Mouse (Mus musculus): Measurements from ENCODE around the gene Smyd2. TPM values are rescaled to one million over a fixed set of nuclear protein-coding genes. Genes with fewer than 3 reads are reported as not detected.
A peak's percentile ranks its signal among the peaks of the same experiment; 100 is the strongest.

Smyd2 gene
- polyA plus RNA-seq, 1 experiment from 2014 or later: 80.7 TPM

GRCm38 (mm10) chr1:189936436-189937105, 14.4 kb upstream of the Smyd2 start:
- H3K4me2 ChIP-seq (ENCODE audit: low read length): no peak overlapping the region
- H3K9me3 ChIP-seq (ENCODE audit: control insufficient read depth, low read length): no peaks in the 10 kb centered on the region
- 88% methylated on average over 10 of the region's 10 CpGs for WGBS
- H3K27me3 ChIP-seq (replicated peaks; ENCODE audit: control insufficient read depth, insufficient read depth, low read length): no peaks in the 10 kb centered on the region
- ATAC-seq: no peak
- no peak overlapping the region for H3K27ac ChIP-seq (ENCODE audit: low read length)
- no peak overlapping the region for H3K4me3 ChIP-seq (replicated peaks; ENCODE audit: low read length)
- no peak overlapping the region for H3K9ac ChIP-seq (replicated peaks; ENCODE audit: low read depth, low read length)
- no peaks in the 10 kb centered on the region for H3K36me3 ChIP-seq (ENCODE audit: control insufficient read depth, insufficient read depth)
- H3K4me1 ChIP-seq (replicated peaks; ENCODE audit: control insufficient read depth, insufficient read depth, low read length): no peaks in the 10 kb centered on the region

- H3K36me3 ChIP-seq (ENCODE audit: control insufficient read depth, insufficient read depth): no peaks in the 10 kb centered on the region
- H3K27ac ChIP-seq (ENCODE audit: low read length): no peak overlapping the region
- H3K4me2 ChIP-seq (ENCODE audit: low read length): no peak overlapping the region
- no peak for ATAC-seq
- no peak overlapping the region for H3K9ac ChIP-seq (replicated peaks; ENCODE audit: low read depth, low read length)
- H3K4me3 ChIP-seq (replicated peaks; ENCODE audit: low read length): no peak overlapping the region
- no peaks in the 10 kb centered on the region for H3K4me1 ChIP-seq (replicated peaks; ENCODE audit: control insufficient read depth, insufficient read depth, low read length)
- H3K27me3 ChIP-seq (replicated peaks; ENCODE audit: control insufficient read depth, insufficient read depth, low read length): no peaks in the 10 kb centered on the region
- H3K9me3 ChIP-seq (ENCODE audit: control insufficient read depth, low read length): no peaks in the 10 kb centered on the region
- WGBS: 75% methylated on average over 9 of the region's 9 CpGs
Observed at GRCm38 (mm10) chr1:189933480-189934202, 11.5 kb upstream of the Smyd2 start.

DNA sequence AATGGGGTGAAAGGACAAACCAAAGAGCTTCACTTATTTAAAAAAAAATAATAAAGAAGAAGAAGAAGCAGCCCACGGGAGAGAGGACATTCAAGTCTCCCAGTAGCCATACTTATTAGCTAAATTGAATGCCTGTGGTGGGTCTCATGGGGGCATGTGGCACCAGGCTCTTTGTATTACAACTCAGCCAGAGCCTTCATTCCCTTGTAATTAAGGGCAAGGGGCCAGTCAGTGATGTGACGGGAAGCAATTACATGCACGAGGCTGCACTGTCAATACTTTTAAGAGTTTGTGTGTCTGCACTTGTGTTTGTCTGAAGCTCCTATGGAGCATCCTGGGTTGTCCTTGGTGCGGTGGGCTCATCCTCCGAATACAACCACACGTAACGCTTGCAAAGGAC, 10.8 kb upstream of the Smyd2 start:
- no peak overlapping the region for H3K4me3 ChIP-seq (replicated peaks; ENCODE audit: low read length)
- 55% methylated on average over 7 of the region's 7 CpGs for WGBS
- H3K27ac ChIP-seq (ENCODE audit: low read length): no peak overlapping the region
- no peaks in the 10 kb centered on the region for H3K36me3 ChIP-seq (ENCODE audit: control insufficient read depth, insufficient read depth)
- no peak for ATAC-seq
- no peaks in the 10 kb centered on the region for H3K9me3 ChIP-seq (ENCODE audit: control insufficient read depth, low read length)
- H3K9ac ChIP-seq (replicated peaks; ENCODE audit: low read depth, low read length): no peak overlapping the region
- no peaks in the 10 kb centered on the region for H3K27me3 ChIP-seq (replicated peaks; ENCODE audit: control insufficient read depth, insufficient read depth, low read length)
- no peaks in the 10 kb centered on the region for H3K4me1 ChIP-seq (replicated peaks; ENCODE audit: control insufficient read depth, insufficient read depth, low read length)
- H3K4me2 ChIP-seq (ENCODE audit: low read length): no peak overlapping the region

- Histone ChIP-seq H3K4me1 (replicated peaks; ENCODE audit: control insufficient read depth, insufficient read depth, low read length) (no peaks in the 10 kb centered on the region), H3K4me2 (ENCODE audit: low read length) (no peak overlapping the region), H3K9ac (replicated peaks; ENCODE audit: low read depth, low read length) (no peak overlapping the region), H3K9me3 (ENCODE audit: control insufficient read depth, low read length) (no peaks in the 10 kb centered on the region), H3K4me3 (replicated peaks; ENCODE audit: low read length) (no peak overlapping the region), H3K36me3 (ENCODE audit: control insufficient read depth, insufficient read depth) (no peaks in the 10 kb centered on the region), H3K27ac (ENCODE audit: low read length) (no peak overlapping the region), H3K27me3 (replicated peaks; ENCODE audit: control insufficient read depth, insufficient read depth, low read length) (no peaks in the 10 kb centered on the region)
- ATAC-seq: no peak
- WGBS: 28% methylated on average over 12 of the region's 12 CpGs
Observed at GRCm38 (mm10) chr1:189932190-189932589, 10.0 kb upstream of the Smyd2 start.

DNA sequence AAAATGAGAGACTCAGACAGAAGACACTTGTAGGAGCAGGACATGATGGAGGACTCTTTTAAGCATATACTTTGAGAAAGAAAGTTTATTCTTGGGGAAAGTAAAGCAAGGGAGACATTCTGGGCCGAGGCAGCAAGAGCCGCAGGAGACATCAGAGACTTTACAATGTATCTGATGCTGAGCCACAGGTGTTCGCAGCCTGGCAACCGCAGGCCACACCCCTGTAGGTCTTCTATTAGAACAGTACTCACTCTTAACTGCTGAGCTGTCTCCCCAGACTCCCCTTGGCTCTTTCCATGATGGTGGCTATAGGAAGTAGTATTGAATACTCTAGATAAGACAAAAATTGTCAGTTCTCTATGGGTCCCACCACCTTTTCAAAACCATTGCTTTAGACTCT, 7.7 kb upstream of the Smyd2 start:
- WGBS: 72% methylated on average over 4 of the region's 4 CpGs
- Histone ChIP-seq H3K4me1 (replicated peaks; ENCODE audit: control insufficient read depth, insufficient read depth, low read length) (no peaks in the 10 kb centered on the region), H3K4me2 (ENCODE audit: low read length) (no peak overlapping the region)

DNA sequence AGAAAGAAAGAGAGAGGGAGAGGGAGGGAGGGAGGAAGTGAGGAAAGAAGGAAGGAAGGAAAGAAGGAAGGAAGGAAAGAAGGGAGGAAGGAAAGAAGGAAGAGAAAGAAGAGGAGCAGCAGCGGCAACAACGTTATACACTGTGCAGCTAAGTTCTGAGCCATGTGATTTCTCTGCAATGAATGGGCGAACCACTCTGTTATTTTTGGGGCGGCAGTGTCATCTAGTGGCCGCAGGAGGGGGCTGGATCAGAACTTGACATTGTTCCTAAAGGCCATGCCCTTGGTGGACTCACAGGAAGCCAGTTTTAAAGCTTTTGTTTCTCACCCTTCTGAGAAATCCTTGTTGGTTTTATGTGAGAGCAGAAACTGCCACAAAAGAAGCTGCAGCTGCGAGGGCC, 5.5 kb upstream of the Smyd2 start:
- Histone ChIP-seq H3K4me2 (ENCODE audit: low read length) (no peak overlapping the region), H3K9me3 (ENCODE audit: control insufficient read depth, low read length) (no peaks in the 10 kb centered on the region), H3K36me3 (ENCODE audit: control insufficient read depth, insufficient read depth) (no peaks in the 10 kb centered on the region), H3K27ac (ENCODE audit: low read length) (no peak overlapping the region), H3K4me1 (replicated peaks; ENCODE audit: control insufficient read depth, insufficient read depth, low read length) (peaks cover 3% of the 10 kb centered on the region), H3K4me3 (replicated peaks; ENCODE audit: low read length) (no peak overlapping the region), H3K9ac (replicated peaks; ENCODE audit: low read depth, low read length) (no peak overlapping the region), H3K27me3 (replicated peaks; ENCODE audit: control insufficient read depth, insufficient read depth, low read length) (no peaks in the 10 kb centered on the region)
- 3% methylated on average over 6 of the region's 6 CpGs for WGBS
- peak; percentile 75; the same call in 1 of the 2 replicates for ATAC-seq

More for the DNA sequence above, 7.7 kb upstream of the Smyd2 start:
- Histone ChIP-seq H3K9ac (replicated peaks; ENCODE audit: low read depth, low read length) (no peak overlapping the region), H3K4me3 (replicated peaks; ENCODE audit: low read length) (no peak overlapping the region), H3K9me3 (ENCODE audit: control insufficient read depth, low read length) (no peaks in the 10 kb centered on the region), H3K27me3 (replicated peaks; ENCODE audit: control insufficient read depth, insufficient read depth, low read length) (no peaks in the 10 kb centered on the region), H3K36me3 (ENCODE audit: control insufficient read depth, insufficient read depth) (no peaks in the 10 kb centered on the region), H3K27ac (ENCODE audit: low read length) (no peak overlapping the region)
- no peak for ATAC-seq

GRCm38 (mm10) chr1:189926279-189926678, 4.1 kb upstream of the Smyd2 start:
- H3K36me3 ChIP-seq (ENCODE audit: control insufficient read depth, insufficient read depth): no peaks in the 10 kb centered on the region
- H3K4me3 ChIP-seq (replicated peaks; ENCODE audit: low read length): no peak overlapping the region
- no peaks in the 10 kb centered on the region for H3K27me3 ChIP-seq (replicated peaks; ENCODE audit: control insufficient read depth, insufficient read depth, low read length)
- H3K4me1 ChIP-seq (replicated peaks; ENCODE audit: control insufficient read depth, insufficient read depth, low read length): peaks cover 11% of the 10 kb centered on the region
- H3K9me3 ChIP-seq (ENCODE audit: control insufficient read depth, low read length): no peaks in the 10 kb centered on the region
- WGBS: 63% methylated on average over 8 of the region's 8 CpGs
- H3K27ac ChIP-seq (ENCODE audit: low read length): no peak overlapping the region
- H3K9ac ChIP-seq (replicated peaks; ENCODE audit: low read depth, low read length): no peak overlapping the region
- ATAC-seq: no peak
- no peak overlapping the region for H3K4me2 ChIP-seq (ENCODE audit: low read length)

GRCm38 (mm10) chr1:189923871-189924568, 1.9 kb upstream of the Smyd2 start:
- H3K4me1 ChIP-seq (replicated peaks; ENCODE audit: control insufficient read depth, insufficient read depth, low read length): peaks cover 21% of the 10 kb centered on the region
- 82% methylated on average over 22 of the region's 22 CpGs for WGBS
- H3K4me2 ChIP-seq (ENCODE audit: low read length): no peak overlapping the region
- no peak for ATAC-seq
- H3K9ac ChIP-seq (replicated peaks; ENCODE audit: low read depth, low read length): no peak overlapping the region
- no peak overlapping the region for H3K27ac ChIP-seq (ENCODE audit: low read length)
- no peaks in the 10 kb centered on the region for H3K27me3 ChIP-seq (replicated peaks; ENCODE audit: control insufficient read depth, insufficient read depth, low read length)
- H3K9me3 ChIP-seq (ENCODE audit: control insufficient read depth, low read length): no peaks in the 10 kb centered on the region
- H3K4me3 ChIP-seq (replicated peaks; ENCODE audit: low read length): no peak overlapping the region
- H3K36me3 ChIP-seq (ENCODE audit: control insufficient read depth, insufficient read depth): no peaks in the 10 kb centered on the region

DNA sequence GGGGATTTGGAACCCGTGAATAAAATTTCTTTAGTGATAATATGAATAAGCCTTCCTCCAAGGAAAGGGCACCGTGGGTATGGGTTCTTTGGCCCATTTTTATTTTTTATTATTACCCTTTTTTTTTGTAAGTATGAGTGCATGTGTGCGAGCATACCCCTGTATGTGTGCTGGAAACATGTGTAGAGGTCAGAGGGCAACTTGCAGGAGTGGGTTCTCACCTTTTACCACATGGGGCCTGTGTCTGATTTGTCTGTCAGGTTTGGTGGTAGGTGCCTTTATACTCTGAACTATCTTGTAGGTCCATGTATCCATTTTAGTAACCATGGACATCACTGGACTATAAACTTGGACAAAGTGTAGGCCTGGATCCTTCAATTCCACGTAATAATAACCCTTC, 994 bp upstream of the Smyd2 start:
- no peak for ATAC-seq
- no peaks in the 10 kb centered on the region for H3K9me3 ChIP-seq (ENCODE audit: control insufficient read depth, low read length)
- WGBS: 72% methylated on average over 4 of the region's 4 CpGs
- H3K4me2 ChIP-seq (ENCODE audit: low read length): no peak overlapping the region
- H3K36me3 ChIP-seq (ENCODE audit: control insufficient read depth, insufficient read depth): no peaks in the 10 kb centered on the region
- H3K27me3 ChIP-seq (replicated peaks; ENCODE audit: control insufficient read depth, insufficient read depth, low read length): no peaks in the 10 kb centered on the region
- no peak overlapping the region for H3K9ac ChIP-seq (replicated peaks; ENCODE audit: low read depth, low read length)
- H3K4me1 ChIP-seq (replicated peaks; ENCODE audit: control insufficient read depth, insufficient read depth, low read length): peaks cover 21% of the 10 kb centered on the region
- H3K4me3 ChIP-seq (replicated peaks; ENCODE audit: low read length): no peak overlapping the region
- H3K27ac ChIP-seq (ENCODE audit: low read length): no peak overlapping the region

Data from forebrain, embryonic 16.5 days (tissue).